Mouse (Mus musculus) liver, postnatal 0 days (tissue): ENCODE measurements around the gene Elmo2.

Experiments
- CTCF ChIP-seq: sonication (generic); IDR thresholded peaks from 2 replicates; pipeline ENCODE4 v1.5.1; 2016; ENCODE audit warnings: antibody characterized with exemption, low read depth
- EP300 ChIP-seq: IDR thresholded peaks from 2 replicates; pipeline ENCODE4 v1.6.1; 2016; ENCODE audit warnings: antibody characterized with exemption, low read depth, mild to moderate bottlenecking

DNA sequence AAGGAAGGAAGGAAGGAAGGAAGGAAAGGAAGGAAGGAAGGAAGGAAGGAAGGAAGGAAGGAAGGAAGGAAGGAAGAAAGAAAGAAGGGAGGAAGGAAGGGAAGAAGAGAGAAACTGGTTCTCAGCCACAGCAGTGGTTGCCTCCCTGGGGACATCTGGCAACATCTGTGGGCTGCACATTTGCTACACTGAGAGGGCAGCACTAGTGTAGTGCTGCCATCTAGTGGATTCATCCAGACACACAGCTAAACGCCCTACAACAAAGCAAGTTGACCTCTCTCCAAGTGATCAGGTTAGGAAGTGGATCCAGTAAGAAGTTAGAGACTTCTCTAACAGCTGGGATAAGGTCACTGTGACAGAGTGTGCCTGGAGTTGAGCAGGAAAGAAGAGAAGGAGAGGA lies 34.6 kb upstream of the Elmo2 start:
- TF ChIP-seq CTCF, result peak; percentile 89
- no peak for TF ChIP-seq EP300
